Mouse (Mus musculus) ES-E14 (cell line): Measurements from ENCODE around the gene Kalrn.

Experiments used
- CHD2 ChIP-seq: IDR thresholded peaks from 2 replicates; pipeline ENCODE4 v1.6.1; 2014; ENCODE audit warnings: mild to moderate bottlenecking, low read depth, low read length, inconsistent platforms
- HCFC1 ChIP-seq: IDR thresholded peaks from 2 replicates; pipeline ENCODE4 v1.6.1; 2012; ENCODE audit warnings: low read length, inconsistent platforms, borderline replicate concordance; ENCODE audit not compliant: insufficient read depth
- MAFK ChIP-seq: IDR thresholded peaks from 2 replicates; pipeline ENCODE4 v1.6.1; 2014; ENCODE audit warnings: mild to moderate bottlenecking, low read depth, low read length, inconsistent platforms; ENCODE audit not compliant: insufficient read depth
- ZC3H11A ChIP-seq: IDR thresholded peaks from 2 replicates; pipeline ENCODE4 v1.6.1; 2012; ENCODE audit warnings: low read depth, mild to moderate bottlenecking, inconsistent platforms, low read length, borderline replicate concordance
- ZNF384 ChIP-seq: IDR thresholded peaks from 2 replicates; pipeline ENCODE4 v1.6.1; 2012; ENCODE audit warnings: low read depth, low read length, inconsistent platforms

DNA sequence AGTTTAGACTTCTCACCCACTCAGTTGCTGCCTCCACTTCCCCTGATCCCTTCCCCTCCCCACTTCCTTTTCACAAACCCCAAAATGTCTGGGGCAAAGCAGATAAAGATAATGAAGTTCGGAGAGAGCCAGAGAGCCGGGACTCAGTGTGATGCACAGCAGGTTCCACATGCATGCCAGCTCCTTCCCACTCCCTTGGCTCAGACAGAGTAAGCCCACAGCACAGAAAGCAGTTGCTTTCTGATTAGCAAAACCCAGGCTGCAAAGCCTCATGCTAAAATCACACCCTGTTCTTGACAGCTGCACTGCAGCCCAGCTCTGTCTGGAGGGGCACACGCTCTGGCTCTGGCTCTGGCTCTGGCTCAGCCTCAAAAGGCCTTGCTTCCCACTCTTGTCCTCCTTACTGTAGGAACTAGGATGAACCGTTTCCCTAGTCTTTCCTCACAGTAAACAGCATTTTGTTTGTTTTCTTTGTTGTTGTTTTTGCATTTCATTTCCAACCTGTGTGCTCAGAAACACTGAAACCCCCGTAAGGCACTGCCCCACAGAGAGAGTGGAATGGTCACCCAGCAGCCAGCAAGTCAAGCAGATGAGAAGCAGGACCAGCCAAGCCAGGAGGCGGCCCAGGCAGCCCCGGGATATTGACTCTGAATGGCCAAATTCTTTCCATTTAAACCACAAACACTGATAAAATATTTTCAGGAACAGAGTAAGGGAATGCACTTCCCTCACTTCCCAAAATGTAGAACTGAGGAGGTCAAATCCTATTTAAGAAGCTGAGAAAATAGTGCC, 230.8 kb downstream of the Kalrn start:
- TF ChIP-seq ZNF384 (no peak), CHD2 (no peak), ZC3H11A (no peak), HCFC1 (no peak), MAFK (no peak)
